Mouse (Mus musculus): ENCODE data around the gene Bhmt2. TPM values are rescaled to one million over a fixed set of nuclear protein-coding genes. Genes with fewer than 3 reads are reported as not detected.

Bhmt2 gene
- total RNA-seq (2023; ENCODE audit: inconsistent age) = not detected in 4 replicates

DNA sequence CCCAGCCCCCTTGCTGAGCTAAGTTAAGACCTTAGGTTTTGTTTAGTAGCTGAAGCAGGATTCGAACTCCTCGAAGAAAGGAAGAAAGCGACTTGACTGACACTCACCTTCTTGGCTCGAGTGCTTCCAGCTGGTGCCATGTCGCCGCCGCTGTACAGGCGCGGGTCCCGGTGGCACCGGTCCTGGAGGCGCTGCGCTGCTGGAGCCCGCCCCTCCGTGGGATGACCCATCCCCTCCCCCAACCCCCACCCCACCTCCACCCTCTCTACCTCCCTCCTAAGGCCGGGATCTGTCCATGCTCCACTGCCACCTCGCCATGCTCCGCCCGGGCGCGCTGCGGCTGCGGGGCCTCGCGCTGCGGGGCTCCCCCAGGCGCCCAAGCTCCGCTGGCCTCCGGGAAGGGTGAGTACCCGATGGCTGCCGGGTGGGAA is at the start of gene Bhmt2, which contains the start of gene Dmgdh:
Bhmt2 (minus strand) TSS at position 172 of the 431 bp plus-strand sequence.
Dmgdh (plus strand) TSS at position 303 of the 431 bp plus-strand sequence.

DNA sequence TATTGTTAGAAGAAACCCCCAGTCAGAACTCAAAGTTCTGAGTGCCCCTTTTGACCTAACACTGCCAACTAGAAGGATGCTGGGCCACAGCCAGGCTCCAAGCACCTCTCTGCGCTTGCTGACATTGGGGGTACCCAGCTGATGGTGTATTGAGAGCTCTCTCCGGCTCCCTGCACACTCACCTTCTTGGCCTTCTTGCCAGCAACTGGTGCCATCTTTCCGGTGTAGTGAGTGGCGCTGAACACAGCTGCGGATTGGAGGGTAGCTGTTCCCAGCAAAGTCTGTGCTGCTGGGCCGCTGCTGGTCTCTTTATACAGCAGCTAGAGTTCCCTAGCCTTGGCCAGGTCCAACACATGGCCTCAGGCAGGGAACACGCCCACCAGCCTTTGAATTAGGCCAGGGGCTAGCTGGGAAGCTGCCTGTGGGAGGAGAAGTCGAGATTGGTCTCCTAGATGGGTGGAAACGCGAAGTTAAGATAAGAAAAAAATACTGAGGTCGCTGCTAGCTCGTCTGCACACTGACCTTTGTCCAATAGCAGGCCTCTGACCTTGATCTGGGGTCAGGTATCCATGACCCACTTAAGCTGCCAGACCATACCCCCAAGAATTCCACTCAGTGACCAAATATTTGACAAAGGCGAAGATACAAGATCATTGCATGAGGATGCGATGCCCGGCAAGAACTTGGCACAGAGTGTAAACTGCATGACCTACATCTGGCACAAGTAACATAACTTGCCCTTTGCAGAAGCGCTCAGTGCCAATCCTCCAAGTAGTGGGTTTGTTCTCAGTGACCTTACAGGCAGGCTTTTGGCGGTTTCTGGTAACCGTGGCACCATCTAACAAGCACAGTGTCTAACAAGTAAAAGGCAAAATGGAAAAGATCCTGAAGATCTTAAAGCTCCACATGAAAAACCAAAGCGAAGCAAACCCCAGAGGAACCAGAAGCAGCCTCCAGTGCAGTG is 36.5 kb downstream of the Bhmt2 start, which contains the start of gene Bhmt:
Bhmt (minus strand) TSS at position 680 of the 964 bp plus-strand sequence.

Other genes with a start within 250 kb of the Bhmt2 start
- 55.4 to 60.7 TPM (median 57.8 TPM) in 4 replicates for gene Jmy, start 174.5 kb downstream of the Bhmt2 start, total RNA-seq (2023; ENCODE audit: inconsistent age)
- gene Bhmt, start 36.3 kb downstream of the Bhmt2 start, total RNA-seq (2023; ENCODE audit: inconsistent age) = 0.33 to 0.75 TPM (median 0.53 TPM) in 4 replicates
- not detected in 4 replicates for gene Dmgdh, start 131 bp upstream of the Bhmt2 start, total RNA-seq (2023; ENCODE audit: inconsistent age)
- 9.3 to 10.7 TPM (median 10.1 TPM) in 4 replicates for gene Arsb, start 97.3 kb upstream of the Bhmt2 start, total RNA-seq (2023; ENCODE audit: inconsistent age)

Measured in B cell, adult (primary cell).